Mouse (Mus musculus) NIH3T3 (cell line): ENCODE results near the gene Resf1.
A peak's percentile ranks its signal among the peaks of the same experiment; 100 is the strongest.
"Not testable (repeated sequence)": the region's sequence is repeated elsewhere in the genome, so short reads cannot be mapped to it uniquely, and the experiment has no call there.

Experiments
- DNase-seq: peaks from one replicate; pipeline ENCODE4 v3.0.0-alpha.2; 2012; ENCODE audit warnings: low read depth

The Resf1 gene

DNA sequence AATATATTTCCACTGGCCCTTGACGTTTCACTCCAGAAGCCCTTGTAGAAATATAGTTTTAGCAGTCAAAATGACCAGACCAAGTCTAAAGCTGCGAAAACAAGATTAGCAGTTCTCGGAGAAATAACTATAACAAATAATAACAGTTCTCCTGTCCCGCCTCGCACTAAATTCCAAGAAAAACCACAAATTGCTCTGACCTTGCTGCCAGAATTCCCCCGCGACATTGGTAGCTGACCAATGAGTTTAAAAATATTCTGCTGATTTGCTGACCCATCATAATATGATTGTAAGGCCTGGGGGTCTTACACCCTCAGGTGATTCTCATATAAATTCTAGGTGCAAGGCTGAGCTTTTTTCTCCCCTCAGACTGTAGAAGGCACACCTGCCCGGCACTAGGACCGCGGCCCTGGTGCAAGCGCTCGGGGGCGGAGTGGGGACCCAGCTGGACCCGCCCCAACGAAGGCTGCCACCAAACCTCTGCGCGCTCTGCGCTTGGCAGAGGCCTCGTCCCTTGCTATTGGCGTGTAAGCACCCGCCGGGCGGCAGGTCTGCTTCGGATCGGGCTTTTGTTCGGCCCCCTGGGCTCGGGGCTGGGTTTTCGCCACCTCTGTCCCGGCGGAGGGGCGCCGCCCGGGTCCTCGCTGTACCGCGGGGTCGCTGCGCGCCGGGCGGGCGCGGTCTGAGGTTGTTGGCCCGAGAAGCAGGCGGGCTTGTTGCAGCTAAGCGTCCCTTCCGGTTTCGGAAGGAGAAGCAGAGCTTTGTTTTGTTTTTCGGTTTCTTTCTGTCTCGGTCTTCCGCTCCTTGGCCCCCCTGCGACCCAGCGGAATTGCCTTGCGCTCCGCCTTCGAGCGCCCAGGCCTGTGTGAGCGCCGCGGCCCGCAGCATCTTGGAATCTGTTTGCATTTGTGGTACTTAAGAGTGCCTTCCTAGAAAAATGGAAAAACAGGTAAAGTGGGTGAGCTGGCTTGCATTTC lies at the start of gene Resf1:
Gene Resf1, plus strand, starts transcription at position 459 of the 977 bp plus-strand sequence.
- DNase-seq, result peak; percentile 94

DNA sequence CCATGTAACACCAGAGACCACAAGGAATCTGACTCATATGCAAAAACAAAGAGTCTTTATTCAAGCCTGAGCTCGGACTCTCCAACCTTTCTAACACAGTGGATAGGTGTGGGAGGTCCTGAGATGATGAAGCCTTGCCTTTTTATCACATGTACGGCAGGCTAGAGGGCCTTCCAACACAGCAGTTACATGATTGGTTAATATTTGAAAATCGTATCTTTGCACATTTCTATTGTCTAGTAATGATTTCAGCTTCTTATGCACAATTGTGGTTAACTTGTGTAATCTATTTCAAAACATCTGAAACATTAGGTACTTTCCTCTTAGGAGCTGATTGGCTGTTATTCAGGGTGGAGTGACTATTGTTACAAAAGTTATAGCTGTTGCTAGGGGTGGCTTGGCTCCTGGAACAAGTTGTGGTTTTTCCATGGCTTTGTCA lies 48.4 kb upstream of the Resf1 start:
- DNase-seq, result peak; percentile 84

DNA sequence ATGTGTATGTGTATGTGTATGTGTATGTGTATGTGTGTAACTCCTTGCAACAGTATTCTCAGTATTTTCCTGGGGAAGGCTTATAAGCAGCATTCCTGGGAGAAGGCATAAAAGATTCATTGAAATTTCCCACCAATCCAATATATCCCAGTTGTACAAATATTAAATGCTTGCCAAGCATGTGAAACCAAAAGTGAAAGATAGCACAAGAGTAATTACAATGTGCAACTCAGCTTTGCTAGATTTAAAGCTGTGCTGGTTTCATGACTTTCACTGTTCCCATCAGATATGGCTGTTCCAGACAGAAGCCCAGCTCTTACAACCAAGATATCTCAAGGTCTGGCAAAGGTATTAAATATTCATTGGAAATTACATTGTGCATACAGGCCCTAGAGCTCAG lies 41.3 kb upstream of the Resf1 start:
- peak; percentile 68 for DNase-seq

DNA sequence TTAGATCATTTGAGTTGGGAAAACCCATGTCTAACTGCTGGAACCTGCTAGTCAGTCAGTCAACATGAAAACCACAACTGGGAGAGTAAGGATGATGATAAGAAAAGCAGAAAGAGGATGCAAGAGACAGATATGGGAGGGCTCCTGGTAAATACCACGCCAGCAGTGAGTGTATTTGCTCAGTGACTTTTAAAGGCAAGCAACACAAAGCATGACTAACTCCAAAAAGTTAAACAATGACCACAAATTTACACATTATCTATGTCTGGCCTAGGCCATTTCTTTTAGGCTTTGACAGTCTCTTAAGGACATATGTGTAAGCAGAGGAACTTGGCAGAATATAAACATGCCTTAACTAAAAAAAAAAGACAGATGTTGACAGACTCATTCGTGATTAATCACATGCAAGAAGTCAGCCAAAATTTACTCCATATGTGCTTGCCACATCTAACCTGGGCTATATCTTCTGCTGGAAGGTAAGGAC lies 30.9 kb upstream of the Resf1 start:
- DNase-seq, result peak; percentile 79

DNA sequence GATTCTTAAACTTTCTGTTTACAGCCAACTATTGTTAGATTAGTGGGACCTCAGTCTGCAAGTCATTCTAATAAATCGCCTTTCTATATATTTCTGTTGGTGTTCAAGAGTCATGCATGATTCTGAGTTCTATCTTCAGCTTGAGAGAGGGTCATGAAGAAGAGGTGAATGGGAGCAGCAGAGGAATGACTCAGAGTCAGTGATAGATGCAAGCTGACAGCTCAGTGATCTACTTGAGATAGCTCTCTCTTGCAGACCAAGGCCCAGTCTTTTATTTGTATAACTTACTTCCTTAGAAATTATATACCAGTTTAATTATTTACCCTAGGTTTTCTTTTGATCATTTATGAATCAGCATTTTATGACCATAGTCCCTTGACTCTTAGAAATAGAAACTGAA lies 30.3 kb upstream of the Resf1 start:
- no peak for DNase-seq

DNA sequence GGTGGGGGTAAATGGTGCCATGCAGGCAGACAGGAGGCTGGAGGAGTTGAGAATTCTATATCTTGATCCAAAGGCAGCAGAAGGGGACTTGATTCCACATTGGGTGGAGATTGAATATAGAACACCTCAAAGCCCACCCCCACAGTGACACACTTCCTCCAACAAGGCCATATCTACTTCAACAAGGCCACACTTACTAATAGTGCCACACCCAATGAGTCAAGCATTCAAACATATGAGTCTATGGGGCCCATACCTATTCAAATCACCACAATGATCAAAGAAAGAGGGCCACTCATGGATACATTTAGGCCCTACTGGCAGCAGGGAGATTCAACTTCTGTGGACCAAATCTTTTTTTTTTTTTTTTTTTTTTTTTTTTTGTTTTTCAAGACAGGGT lies 28.7 kb upstream of the Resf1 start:
- no peak for DNase-seq

DNA sequence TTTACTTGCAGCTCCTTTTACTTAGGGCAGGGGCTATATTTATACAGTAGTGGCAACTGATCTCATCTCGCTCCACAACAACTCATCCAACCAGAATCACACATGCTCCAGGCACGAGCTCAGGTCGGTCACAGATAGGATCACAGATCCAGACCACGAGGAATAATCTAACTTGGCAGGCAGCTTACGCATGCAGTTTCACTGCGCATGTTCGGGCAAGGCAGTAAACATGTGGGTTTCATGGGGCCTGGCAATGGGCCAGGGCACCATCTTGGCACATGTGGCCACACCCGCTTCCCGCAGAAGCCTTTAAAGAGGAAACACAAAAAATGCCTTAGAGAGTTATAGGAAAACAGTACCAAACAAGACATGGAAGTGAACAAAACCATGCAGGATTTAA lies 21.0 kb upstream of the Resf1 start:
- DNase-seq, result not testable (repeated sequence)

DNA sequence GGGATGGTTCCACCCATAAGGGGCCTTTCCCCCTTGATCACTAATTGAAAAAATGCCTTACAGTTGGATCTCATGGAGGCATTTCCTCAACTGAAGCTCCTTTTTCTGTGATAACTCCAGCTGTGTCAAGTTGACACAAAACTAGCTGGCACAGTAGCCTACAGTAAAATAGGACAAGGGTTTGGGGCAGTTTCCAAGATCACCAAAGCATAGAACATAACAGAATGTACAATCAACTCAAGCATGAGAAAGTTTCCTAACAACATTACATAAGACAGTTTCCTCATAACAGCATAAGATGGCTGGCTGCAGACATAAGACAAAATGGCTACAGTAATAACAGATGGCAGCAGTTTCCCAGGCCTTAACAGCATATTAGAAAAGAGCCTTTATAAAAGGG lies 6.0 kb upstream of the Resf1 start:
- not testable (repeated sequence) for DNase-seq

DNA sequence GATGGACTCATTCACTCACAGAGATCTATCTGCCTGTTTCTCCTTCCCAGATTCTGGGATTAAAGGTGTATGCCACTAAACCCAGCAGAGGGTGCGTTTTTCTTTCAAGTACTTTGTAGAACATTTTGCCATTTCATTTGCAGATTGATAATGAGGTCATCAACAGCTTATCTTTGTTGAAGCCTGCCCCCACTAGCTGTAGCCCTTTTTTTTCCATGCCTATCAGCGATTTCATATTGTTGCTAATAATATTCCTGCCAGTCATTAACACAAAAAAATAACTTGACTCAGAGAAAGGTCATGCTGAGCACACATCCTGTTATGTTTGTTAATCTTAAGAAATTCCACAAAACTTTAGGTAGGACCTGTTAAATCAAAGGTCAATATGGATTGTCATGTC lies 2.1 kb upstream of the Resf1 start:
- DNase-seq, result no peak

DNA sequence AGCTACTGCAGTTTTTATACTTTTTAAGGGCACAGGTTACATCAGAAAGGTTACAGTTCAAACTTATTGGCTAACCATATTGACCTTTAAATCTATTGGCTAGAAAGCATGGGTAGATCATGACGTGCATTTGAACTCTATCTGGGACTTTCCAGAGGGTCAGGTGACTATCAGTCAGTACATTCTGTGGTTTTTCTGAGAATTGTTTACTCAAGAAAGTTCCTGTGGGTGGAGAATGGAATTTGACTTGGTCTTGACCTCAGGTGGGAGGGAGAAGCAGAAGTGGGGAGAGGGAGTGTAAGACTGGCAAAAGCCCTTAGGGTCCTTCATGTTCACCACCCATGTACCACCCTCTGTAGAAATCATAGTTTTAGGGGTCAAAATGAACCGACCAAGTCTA lies 1.4 kb upstream of the Resf1 start:
- peak; percentile 32 for DNase-seq

DNA sequence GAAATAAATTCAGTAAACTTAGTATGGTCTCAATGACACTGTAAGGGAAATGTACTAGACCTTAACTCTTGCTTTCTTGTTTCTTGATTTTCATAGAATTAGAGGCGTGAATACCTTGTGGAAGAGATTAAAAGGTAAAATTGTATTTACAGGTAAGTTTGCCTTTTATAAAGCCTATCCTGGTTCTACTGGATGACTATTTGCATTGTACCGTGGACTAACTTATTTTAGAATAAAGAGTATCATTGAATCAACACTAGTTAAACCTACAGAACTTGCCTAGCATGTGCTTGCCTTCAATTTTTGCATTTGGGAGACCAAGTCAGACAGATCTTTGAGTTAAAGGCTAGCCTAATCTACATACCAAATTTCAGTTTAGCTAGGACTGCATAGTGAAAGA lies 1.0 kb downstream of the Resf1 start:
- no peak for DNase-seq

DNA sequence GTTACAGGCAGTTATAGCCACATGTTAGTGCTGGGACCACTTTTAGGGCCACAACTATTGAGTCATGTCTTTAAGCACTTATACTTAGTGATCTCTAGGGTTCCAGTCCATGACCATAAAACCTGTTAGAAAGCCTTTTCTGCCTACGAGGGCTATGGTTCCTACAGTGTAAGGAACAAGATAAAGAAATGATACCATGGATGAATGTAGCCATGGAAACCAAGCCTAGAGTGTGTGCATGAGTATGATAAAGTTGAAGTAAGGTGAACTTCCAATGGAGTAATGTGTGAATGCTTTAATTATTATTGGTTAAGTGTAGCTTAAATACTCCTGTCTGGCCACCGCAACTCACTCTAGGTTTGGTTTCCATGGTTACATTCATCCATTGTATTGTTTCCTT lies 1.8 kb downstream of the Resf1 start:
- DNase-seq, result no peak

DNA sequence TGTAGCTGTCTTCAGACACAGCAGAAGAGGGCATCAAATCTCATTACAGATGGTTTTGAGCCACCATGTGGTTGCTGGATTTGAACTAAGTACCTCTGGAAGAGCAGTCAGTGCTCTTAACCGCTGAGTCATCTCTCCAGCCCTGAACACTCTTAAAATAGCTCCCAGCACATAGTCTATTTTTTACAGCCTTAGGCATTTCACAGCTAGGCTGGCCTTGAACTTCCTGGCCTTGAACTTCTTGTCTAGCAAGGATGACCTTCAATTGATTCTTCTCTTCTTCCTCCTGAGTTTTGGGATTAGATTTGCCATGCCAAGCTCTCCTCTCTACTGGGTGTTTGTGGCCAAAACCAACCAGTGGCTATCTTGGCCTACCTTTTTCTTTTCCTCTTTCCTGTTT lies 2.6 kb downstream of the Resf1 start:
- no peak for DNase-seq

DNA sequence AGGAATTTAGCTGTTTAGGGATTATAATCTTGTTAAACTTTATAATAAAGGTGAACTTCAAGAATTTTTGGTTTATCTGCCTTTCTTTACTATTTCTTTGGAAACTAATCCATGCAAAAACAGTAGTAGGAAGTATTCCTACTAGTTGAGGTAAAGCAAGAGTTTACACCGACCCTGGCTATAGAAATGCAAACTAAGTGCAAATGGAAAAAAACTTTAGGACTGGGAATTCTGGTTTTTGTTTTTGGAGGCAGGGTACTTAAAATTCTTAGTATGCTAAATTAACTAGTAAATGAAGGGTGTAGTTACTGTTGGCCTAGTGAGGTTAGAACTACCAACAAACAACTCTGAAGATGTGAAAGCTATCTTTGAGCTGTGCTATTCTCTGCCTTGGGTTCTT lies 3.0 kb downstream of the Resf1 start:
- no peak for DNase-seq

DNA sequence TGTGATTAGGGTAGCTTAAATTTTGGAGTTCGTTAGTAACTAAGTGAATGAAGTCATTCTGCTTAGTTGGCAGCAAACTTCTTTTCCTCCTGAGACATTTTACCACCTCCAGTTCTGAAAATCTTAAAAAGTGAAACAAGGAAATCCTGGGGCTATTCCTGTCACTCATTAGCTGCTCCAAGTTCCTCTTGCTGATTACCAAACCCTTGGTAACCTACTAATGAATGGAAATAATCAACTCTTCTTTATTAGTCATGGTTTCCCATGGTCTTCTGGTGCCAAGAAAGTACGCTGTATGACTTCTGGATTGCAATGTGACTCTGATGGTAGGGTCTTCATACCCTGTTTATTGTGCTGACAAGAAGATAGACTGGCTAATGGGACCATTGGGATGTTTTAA lies 5.7 kb downstream of the Resf1 start:
- DNase-seq, result no peak

DNA sequence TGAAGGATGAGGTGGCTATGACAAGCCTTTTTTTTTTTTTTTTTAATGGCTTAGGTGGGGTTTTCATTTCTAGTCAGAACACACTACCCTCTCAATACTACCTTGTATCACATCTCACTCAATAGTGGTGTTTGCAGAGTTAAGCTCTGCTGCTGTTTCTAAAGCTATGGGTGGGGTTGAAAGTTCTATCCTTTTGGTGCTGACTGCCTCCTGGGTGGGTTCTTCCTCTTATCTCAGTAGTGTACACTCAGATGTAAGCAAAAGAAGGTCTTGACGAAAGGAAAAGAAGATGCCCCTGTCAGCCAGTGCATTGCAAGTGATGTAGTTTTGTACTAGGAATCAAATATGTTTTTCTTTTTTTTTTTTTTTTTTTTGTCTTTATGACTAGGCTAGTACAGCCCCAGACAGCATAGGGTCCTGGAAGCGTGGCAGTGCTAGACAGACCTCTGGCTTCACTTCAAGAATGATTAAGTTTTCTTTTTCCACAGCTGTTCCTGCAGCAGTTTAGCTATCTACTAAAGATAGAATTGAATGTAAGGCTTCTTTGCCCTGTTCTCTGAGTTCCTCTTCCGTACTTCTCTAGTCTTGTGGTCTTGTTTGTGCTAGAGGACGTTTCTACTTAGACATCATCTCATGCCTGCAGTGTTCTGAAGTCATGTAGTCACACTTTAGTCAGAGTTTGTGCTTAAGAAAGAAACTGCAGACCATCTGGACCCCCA lies 14.5 kb downstream of the Resf1 start:
- no peak for DNase-seq

DNA sequence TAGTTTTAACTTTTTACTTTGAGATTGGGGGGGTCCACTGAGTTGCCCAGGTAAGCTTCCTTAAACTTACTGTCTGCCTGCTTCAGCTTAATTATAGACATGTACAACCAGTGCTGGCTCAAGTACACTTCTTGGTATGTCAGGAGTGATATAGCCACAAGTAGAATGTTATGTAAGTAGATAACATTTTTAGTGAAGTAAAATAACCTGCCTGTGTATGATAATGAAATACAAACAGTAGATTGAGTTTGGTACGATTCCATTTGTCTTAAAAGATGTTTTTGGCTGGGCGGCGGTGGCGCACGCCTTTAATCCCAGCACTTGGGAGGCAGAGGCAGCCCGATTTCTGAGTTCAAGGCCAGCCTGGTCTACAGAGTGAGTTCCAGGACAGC lies 15.0 kb downstream of the Resf1 start:
- DNase-seq, result no peak

DNA sequence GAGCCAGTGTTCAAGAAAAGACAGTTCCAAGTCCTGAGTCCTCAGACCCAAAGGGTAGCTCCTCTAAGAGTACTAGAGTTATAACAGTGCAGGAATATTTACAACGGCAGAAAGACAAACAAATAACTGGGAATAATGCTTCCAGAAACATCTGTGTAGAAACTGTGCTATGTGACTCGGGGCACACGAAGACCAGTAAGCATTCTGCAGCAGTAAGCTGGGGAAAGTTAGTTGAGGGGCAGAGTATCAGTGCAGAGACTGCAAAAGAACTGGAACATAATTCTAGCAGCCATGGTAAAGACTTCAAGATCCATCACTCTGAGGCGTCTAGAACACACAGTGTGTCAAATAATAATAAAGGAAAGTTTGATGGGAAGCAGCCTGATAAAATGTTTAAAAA lies 19.9 kb downstream of the Resf1 start:
- DNase-seq, result no peak

DNA sequence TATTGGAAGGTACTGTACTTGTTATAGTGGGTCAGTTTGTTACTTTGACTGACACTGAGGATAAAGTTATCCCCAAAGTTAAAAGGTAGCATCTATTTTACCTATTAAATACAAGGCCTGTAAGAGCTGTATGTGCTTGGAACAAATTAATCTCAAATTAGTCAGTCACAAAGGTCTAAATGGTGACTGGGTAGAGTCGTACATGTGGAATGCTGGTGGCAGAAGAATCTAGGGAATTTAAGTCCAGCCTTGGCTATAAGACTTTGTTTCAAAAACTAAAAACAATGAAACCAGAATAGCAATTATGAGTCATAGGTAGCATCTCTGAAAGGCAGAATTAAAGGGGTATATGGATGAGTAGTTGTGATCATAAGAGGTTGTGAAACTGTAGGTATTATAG lies 21.1 kb downstream of the Resf1 start:
- DNase-seq, result no peak

DNA sequence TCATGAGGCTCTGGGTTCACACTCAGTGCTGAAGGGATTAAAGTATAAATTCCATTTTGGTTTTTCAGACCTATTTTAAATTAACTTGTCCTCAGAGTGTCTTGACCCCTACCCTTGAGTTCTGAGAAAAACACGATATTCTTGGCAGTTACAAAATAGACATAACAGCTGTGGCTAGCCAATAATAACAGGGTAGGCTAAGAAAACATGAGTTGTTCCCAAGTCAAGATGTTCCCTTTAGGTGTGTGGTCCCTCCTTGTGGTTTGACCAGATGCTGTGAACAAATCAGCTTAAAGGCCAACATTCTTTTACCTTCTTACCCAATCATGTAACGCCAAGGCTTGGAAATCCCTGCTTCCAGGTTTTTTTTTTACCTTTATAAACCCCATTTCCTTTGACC lies 23.8 kb downstream of the Resf1 start:
- no peak for DNase-seq

DNA sequence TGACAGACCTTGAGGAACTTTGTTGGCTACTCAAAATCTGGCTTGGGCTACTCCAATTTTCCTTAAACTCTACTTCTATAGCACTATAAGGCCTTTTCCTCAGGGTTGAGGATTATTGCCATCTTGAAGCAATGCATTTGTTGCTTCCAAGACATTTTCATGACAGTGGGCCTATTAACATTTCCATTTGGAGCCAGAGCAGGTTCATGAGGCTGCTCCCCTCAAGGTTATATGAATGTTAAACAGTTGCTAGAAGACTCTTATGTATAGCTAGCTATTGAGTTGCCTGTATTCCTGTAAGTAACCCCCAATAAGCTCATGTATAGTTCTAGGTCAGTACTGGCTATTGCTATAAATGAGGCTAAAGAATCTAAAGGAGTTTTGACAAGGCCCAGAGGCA lies 28.8 kb downstream of the Resf1 start:
- no peak for DNase-seq

DNA sequence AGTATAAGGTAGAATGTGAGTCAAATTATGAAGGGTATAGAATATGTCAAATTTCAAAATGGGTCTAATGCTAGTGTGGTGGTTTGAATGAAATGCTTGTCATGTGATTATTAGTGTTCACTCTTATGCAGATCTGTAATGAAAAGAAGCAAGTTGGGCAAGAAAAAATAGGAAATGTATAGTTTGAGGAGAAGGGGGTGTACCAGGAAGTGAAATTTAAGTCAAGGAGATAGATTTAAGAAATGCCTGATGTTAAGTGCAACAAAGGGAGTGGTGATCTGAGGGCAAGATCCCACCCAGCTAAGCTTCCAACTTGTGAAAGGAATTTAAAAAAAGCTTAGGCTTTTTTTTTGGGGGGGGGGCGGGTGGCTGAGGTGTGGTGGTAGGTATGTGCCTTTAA lies 29.4 kb downstream of the Resf1 start:
- no peak for DNase-seq

DNA sequence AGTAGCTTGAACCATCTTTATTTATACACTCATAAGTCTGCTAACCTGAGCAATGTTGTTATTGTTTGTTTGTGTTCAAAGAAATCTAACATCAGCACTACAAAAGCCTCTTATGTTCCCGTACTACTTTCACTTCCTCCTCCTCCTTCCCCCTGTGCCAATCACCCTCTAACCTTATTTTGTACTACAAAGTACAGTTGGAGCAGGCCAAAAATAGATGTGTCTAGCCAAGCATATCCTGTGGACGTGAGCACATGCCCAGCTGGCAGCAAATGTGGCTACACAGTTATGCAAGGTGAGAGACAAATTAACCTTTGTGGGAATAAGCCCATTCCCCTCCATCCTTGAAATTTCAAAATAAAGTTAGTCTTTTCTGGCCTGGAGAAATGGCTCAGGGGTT lies 34.6 kb downstream of the Resf1 start:
- no peak for DNase-seq
